In genomic region chr2:102878513-102878912, GRCm38 (mm10) we compare ENCODE assay signal across 14 mouse cellular contexts.
"Had no signal": no experiment of that assay in that cellular context is flagged by ENCODE, and none has a peak within 500 bp of the region (broad histone marks: within the 10 kb centered on the region; RNA-seq: fewer than 3 reads in every experiment).

No protein-coding gene starts in this region.

- H3K4me3 ChIP-seq: left cerebral cortex, adult 2 months; limb, embryonic 15.5 days; liver, embryonic 12.5 days; neural tube, embryonic 12.5 days had no signal

- H3K36me3 ChIP-seq: limb, embryonic 15.5 days; liver, embryonic 12.5 days; neural tube, embryonic 12.5 days had no signal

- H3K27ac ChIP-seq: kidney, postnatal 0 days; left cerebral cortex, adult 2 months; limb, embryonic 15.5 days; liver, embryonic 12.5 days; neural tube, embryonic 12.5 days had no signal

- H3K4me2 ChIP-seq: limb, embryonic 15.5 days; liver, embryonic 12.5 days; lung, embryonic 14.5 days; neural tube, embryonic 12.5 days had no signal

- H3K9me3 ChIP-seq: limb, embryonic 15.5 days; liver, embryonic 12.5 days; neural tube, embryonic 12.5 days had no signal

- H3K27me3 ChIP-seq: limb, embryonic 15.5 days; liver, embryonic 12.5 days; neural tube, embryonic 12.5 days had no signal

- H3K9ac ChIP-seq: limb, embryonic 15.5 days; liver, embryonic 12.5 days; lung, embryonic 14.5 days; neural tube, embryonic 12.5 days had no signal

- ATAC-seq: liver, embryonic 12.5 days had no signal

- H3K4me1 ChIP-seq: neural tube, embryonic 12.5 days had no signal

- DNase-seq: kidney, adult 9 months; kidney, postnatal 4 days; lung, embryonic 14.5 days; lung, postnatal 10 days; lung, postnatal 4 days; midbrain, embryonic 14.5 days; right cerebral cortex, adult 18-20 months; right cerebral cortex, postnatal 25 days; thymus, postnatal 4 days had no signal
